Mouse (Mus musculus) liver, embryonic 14.5 days (tissue): Measurements from ENCODE around the gene Elmo1.

Experiments
- CTCF ChIP-seq: IDR thresholded peaks from 2 replicates; pipeline ENCODE4 v1.5.1; 2016; ENCODE audit warnings: antibody characterized with exemption, low read depth, control low read depth
- EP300 ChIP-seq: IDR thresholded peaks from 2 replicates; pipeline ENCODE4 v1.6.1; 2016; ENCODE audit warnings: antibody characterized with exemption, low read depth

DNA sequence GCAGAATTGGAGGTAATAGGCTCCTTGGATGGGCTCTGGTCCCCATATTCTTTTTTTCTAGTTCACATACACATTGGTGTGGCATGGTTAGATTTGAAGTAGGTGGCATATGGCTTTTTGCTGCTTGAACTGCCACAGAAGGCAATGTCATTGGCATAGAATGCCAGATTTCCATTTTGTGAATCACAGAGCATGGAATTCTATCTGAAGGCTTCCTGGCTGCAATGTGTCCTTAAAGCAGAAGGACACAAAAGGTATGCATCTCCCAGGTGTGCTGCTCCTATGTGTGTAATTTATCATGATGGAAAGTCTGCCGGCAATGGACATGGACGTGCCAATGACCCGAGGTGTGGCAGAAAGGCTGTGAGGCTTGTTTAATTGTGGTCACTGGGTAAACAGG is 371.2 kb downstream of the Elmo1 start:
- TF ChIP-seq CTCF (no peak), EP300 (no peak)
